Mouse (Mus musculus) neural tube, embryonic 13.5 days (tissue): ENCODE results near the gene Ano1. TPM values are rescaled to one million over a fixed set of nuclear protein-coding genes. Genes with fewer than 3 reads are reported as not detected.

ENCODE experiments used
- ATAC-seq: fragments of 200-750 bp; cut with Nextera tagmentation; 2 replicates; pipeline ENCODE4 v1.8.0; 2017; ENCODE audit warnings: low read depth, mild to moderate bottlenecking, moderate TSS enrichment, moderate library complexity
- H3K27ac ChIP-seq: fragments of 300-500 bp; sonication (generic); replicated peaks from 2 replicates; pipeline ENCODE4 v1.5.1; 2015; ENCODE audit warnings: moderate library complexity, mild to moderate bottlenecking, inconsistent platforms
- H3K27me3 ChIP-seq: fragments of 300-500 bp; sonication (generic); 2 replicates; pipeline ENCODE4 v1.6.1; 2015; ENCODE audit warnings: mild to moderate bottlenecking, inconsistent platforms
- H3K36me3 ChIP-seq: fragments of 300-500 bp; sonication (generic); 2 replicates; pipeline ENCODE4 v1.6.1; 2015; ENCODE audit warnings: mild to moderate bottlenecking, inconsistent platforms
- H3K4me1 ChIP-seq: fragments of 300-500 bp; sonication (generic); replicated peaks from 2 replicates; pipeline ENCODE4 v1.6.1; 2015; ENCODE audit warnings: inconsistent platforms
- H3K4me2 ChIP-seq: fragments of 300-500 bp; sonication (generic); 2 replicates; pipeline ENCODE4 v1.6.1; 2015; ENCODE audit warnings: inconsistent platforms, mild to moderate bottlenecking, moderate library complexity
- H3K4me3 ChIP-seq: fragments of 300-500 bp; sonication (generic); 2 replicates; pipeline ENCODE4 v1.5.1; 2015; ENCODE audit warnings: mild to moderate bottlenecking, inconsistent platforms
- H3K9ac ChIP-seq: fragments of 300-500 bp; sonication (generic); 2 replicates; pipeline ENCODE4 v1.6.1; 2015; ENCODE audit warnings: moderate library complexity, mild to moderate bottlenecking, inconsistent platforms
- H3K9me3 ChIP-seq: fragments of 300-500 bp; sonication (generic); 2 replicates; pipeline ENCODE4 v1.6.1; 2016; ENCODE audit warnings: inconsistent platforms
- WGBS: fragments of 180-500 bp; shearing (Covaris S2); methylation state at CpG from one replicate; pipeline ENCODE4 v1.1.7; 2015; 5-methylcytosine and 5-hydroxymethylcytosine counted together
- polyA plus RNA-seq: library from polyadenylated mRNA; unstranded; fragments of >200 nt; fragmentation: Nextera tagmentation; extraction: Ambion mirVana; gene quantifications from 2 replicates; pipeline ENCODE4 v1.2.1, GENCODE M21; 2015

Ano1 gene
- polyA plus RNA-seq, 1 experiment from 2014 or later: 3.8 TPM

- H3K4me2 ChIP-seq: no peak overlapping the region
- H3K36me3 ChIP-seq: no peaks in the 10 kb centered on the region
- no peak overlapping the region for H3K4me3 ChIP-seq
- ATAC-seq: no peak
- no peak overlapping the region for H3K27ac ChIP-seq
- H3K4me1 ChIP-seq: peaks cover 7% of the 10 kb centered on the region; the same call in 1 of the 2 replicates
- WGBS: 63% methylated on average over 22 of the region's 22 CpGs
- peaks cover 2% of the 10 kb centered on the region; the same call in 1 of the 2 replicates for H3K27me3 ChIP-seq
- no peak overlapping the region for H3K9ac ChIP-seq
- no peaks in the 10 kb centered on the region for H3K9me3 ChIP-seq
Measured at GRCm38 (mm10) chr7:144620721-144621681, 130.8 kb downstream of the Ano1 start.

- Histone ChIP-seq H3K27ac (no peak overlapping the region), H3K36me3 (no peaks in the 10 kb centered on the region), H3K4me3 (no peak overlapping the region), H3K9me3 (no peaks in the 10 kb centered on the region), H3K27me3 (no peaks in the 10 kb centered on the region), H3K4me1 (peaks cover 7% of the 10 kb centered on the region; the same call in 1 of the 2 replicates), H3K4me2 (no peak overlapping the region), H3K9ac (no peak overlapping the region)
- ATAC-seq: no peak
Measured at GRCm38 (mm10) chr7:144620315-144620714, 131.5 kb downstream of the Ano1 start.

- no peak overlapping the region for H3K27ac ChIP-seq
- H3K9me3 ChIP-seq: no peaks in the 10 kb centered on the region
- no peaks in the 10 kb centered on the region for H3K36me3 ChIP-seq
- no peak overlapping the region for H3K4me3 ChIP-seq
- H3K4me1 ChIP-seq: no peaks in the 10 kb centered on the region
- H3K4me2 ChIP-seq: no peak overlapping the region
- no peak overlapping the region for H3K9ac ChIP-seq
- no peak for ATAC-seq
- no peaks in the 10 kb centered on the region for H3K27me3 ChIP-seq
- WGBS: 78% methylated on average over 6 of the region's 6 CpGs
Measured at GRCm38 (mm10) chr7:144615343-144615742, 136.4 kb downstream of the Ano1 start.

DNA sequence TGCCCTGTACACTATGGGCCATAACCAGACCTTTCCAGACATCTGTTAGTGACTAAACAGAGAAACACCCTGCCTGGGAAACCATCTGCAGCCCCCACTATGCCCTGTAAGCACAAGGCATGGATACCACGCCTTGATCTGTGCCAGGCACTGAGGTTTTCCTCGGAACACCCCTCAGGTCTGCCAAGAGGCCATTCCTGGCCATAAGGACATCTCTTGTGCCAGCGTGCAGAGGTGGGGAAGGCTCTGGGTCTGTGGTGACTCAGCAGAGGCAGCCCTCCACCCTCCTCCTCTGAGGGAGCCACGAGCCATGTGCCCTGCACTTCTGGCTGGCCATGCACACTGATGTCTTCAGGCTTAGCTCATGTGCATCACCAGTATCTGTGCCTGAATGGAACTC lies 138.9 kb downstream of the Ano1 start:
- H3K36me3 ChIP-seq: no peaks in the 10 kb centered on the region
- no peaks in the 10 kb centered on the region for H3K4me1 ChIP-seq
- 80% methylated on average over 4 of the region's 4 CpGs for WGBS
- no peaks in the 10 kb centered on the region for H3K9me3 ChIP-seq
- H3K27ac ChIP-seq: no peak overlapping the region
- no peak overlapping the region for H3K4me3 ChIP-seq
- H3K4me2 ChIP-seq: no peak overlapping the region
- H3K27me3 ChIP-seq: no peaks in the 10 kb centered on the region
- H3K9ac ChIP-seq: no peak overlapping the region
- ATAC-seq: no peak

- no peaks in the 10 kb centered on the region for H3K36me3 ChIP-seq
- no peak overlapping the region for H3K9ac ChIP-seq
Measured at GRCm38 (mm10) chr7:144612351-144612750, 139.4 kb downstream of the Ano1 start.

GRCm38 (mm10) chr7:144611595-144611994 lies 140.2 kb downstream of the Ano1 start:
- Histone ChIP-seq H3K36me3 (no peaks in the 10 kb centered on the region), H3K4me1 (no peaks in the 10 kb centered on the region), H3K9me3 (no peaks in the 10 kb centered on the region), H3K27me3 (no peaks in the 10 kb centered on the region), H3K9ac (no peak overlapping the region), H3K27ac (no peak overlapping the region), H3K4me3 (no peak overlapping the region), H3K4me2 (no peak overlapping the region)
- 91% methylated on average over 16 of the region's 16 CpGs for WGBS
- no peak for ATAC-seq

More at GRCm38 (mm10) chr7:144612351-144612750, 139.4 kb downstream of the Ano1 start:
- Histone ChIP-seq H3K27me3 (no peaks in the 10 kb centered on the region), H3K9me3 (no peaks in the 10 kb centered on the region), H3K4me1 (no peaks in the 10 kb centered on the region), H3K27ac (no peak overlapping the region), H3K4me2 (no peak overlapping the region), H3K4me3 (no peak overlapping the region)
- WGBS: 85% methylated on average over 4 of the region's 4 CpGs
- no peak for ATAC-seq

DNA sequence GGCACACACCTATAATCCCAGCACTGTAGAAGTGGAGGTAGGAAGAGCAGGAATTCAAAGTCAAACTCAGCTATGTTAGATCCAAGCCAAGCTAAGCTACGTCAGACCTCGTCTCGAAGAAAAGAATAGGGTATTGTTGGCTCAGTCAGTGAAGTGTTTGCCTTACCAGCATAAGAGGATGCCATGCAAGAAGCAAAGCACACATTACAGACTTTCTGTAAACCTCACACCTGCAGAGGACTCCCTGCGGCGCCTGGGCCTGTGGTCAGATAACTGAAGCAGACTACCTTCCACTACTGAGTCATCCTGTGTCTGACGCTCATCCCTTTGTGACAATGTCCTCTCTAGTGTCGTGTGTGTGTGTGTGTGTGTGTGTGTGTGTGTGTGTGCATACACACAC lies 142.2 kb downstream of the Ano1 start:
- no peak overlapping the region for H3K4me3 ChIP-seq
- H3K9ac ChIP-seq: no peak overlapping the region
- H3K4me1 ChIP-seq: no peaks in the 10 kb centered on the region
- no peaks in the 10 kb centered on the region for H3K36me3 ChIP-seq
- no peak overlapping the region for H3K27ac ChIP-seq
- ATAC-seq: no peak
- H3K9me3 ChIP-seq: no peaks in the 10 kb centered on the region
- 90% methylated on average over 7 of the region's 7 CpGs for WGBS
- H3K27me3 ChIP-seq: no peaks in the 10 kb centered on the region
- no peak overlapping the region for H3K4me2 ChIP-seq

- no peak overlapping the region for H3K9ac ChIP-seq
Measured at GRCm38 (mm10) chr7:144607862-144608261, 143.9 kb downstream of the Ano1 start.

DNA sequence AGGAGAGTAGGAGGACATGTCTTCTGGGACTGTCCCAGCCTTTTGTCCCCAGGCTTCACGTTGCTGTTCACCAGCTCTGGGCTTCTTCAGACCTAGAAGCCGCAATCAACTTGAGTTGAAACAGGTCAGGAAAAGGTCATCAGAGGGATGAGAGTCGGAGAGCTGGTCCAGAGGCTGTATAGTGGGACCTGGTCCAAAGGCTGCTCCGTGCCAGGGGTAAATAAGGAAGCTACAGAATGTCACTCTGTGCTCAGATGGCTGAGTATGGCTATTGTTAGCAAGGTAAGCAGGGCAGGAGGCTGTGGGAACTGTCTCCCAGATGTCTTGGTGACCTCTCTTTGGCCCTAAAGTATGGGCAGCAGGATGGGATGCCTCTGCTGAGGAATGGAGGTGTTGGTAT lies 147.0 kb downstream of the Ano1 start:
- 72% methylated on average over 4 of the region's 4 CpGs for WGBS
- no peak overlapping the region for H3K9ac ChIP-seq
- no peaks in the 10 kb centered on the region for H3K36me3 ChIP-seq
- H3K4me2 ChIP-seq: no peak overlapping the region
- no peaks in the 10 kb centered on the region for H3K27me3 ChIP-seq
- no peaks in the 10 kb centered on the region for H3K9me3 ChIP-seq
- no peak overlapping the region for H3K4me3 ChIP-seq
- ATAC-seq: no peak
- no peak overlapping the region for H3K27ac ChIP-seq
- H3K4me1 ChIP-seq: 0 out of 2 replicates have a peak, but pooled peaks cover 7% of the 10 kb centered on the region

More at GRCm38 (mm10) chr7:144607862-144608261, 143.9 kb downstream of the Ano1 start:
- no peaks in the 10 kb centered on the region for H3K9me3 ChIP-seq
- no peak for ATAC-seq
- H3K4me1 ChIP-seq: no peaks in the 10 kb centered on the region
- no peak overlapping the region for H3K4me2 ChIP-seq
- 90% methylated on average over 15 of the region's 15 CpGs for WGBS
- no peak overlapping the region for H3K4me3 ChIP-seq
- H3K27me3 ChIP-seq: no peaks in the 10 kb centered on the region
- H3K27ac ChIP-seq: no peak overlapping the region
- no peaks in the 10 kb centered on the region for H3K36me3 ChIP-seq

DNA sequence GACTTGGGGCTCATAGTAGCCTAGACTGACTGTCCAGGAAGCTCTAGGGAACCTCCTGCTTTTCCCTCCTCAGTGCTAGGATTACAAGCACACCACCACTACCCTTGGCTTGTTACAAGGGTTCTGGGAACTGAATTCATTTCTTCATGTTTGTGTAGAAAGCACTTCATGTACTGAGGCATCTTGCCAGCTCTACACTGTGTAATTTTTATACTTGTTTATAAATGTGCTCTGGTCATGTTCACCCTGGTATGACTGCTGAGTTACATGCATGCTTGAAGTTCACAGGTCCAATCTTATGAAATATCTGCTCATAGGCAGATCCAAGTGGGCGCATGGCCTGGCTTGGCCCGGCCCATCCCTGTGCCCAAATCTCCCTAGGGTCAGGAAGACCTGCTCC lies 147.5 kb downstream of the Ano1 start:
- Histone ChIP-seq H3K4me1 (0 out of 2 replicates have a peak, but pooled peaks cover 7% of the 10 kb centered on the region), H3K4me2 (no peak overlapping the region), H3K9me3 (no peaks in the 10 kb centered on the region), H3K9ac (no peak overlapping the region), H3K4me3 (no peak overlapping the region), H3K27me3 (no peaks in the 10 kb centered on the region), H3K27ac (no peak overlapping the region), H3K36me3 (no peaks in the 10 kb centered on the region)
- 90% methylated on average over 2 of the region's 2 CpGs for WGBS
- no peak for ATAC-seq

- H3K9ac ChIP-seq: no peak overlapping the region
- no peak overlapping the region for H3K4me2 ChIP-seq
- WGBS: 17% methylated on average over 6 of the region's 6 CpGs
- no peaks in the 10 kb centered on the region for H3K27me3 ChIP-seq
- H3K9me3 ChIP-seq: no peaks in the 10 kb centered on the region
- 0 out of 2 replicates have a peak, but pooled peaks cover 7% of the 10 kb centered on the region for H3K4me1 ChIP-seq
- H3K27ac ChIP-seq: no peak overlapping the region
- ATAC-seq: no peak
- H3K36me3 ChIP-seq: no peaks in the 10 kb centered on the region
- no peak overlapping the region for H3K4me3 ChIP-seq
Measured at GRCm38 (mm10) chr7:144600333-144600900, 151.4 kb downstream of the Ano1 start.

- no peak for ATAC-seq
- H3K4me3 ChIP-seq: no peak overlapping the region
- WGBS: 86% methylated on average over 3 of the region's 3 CpGs
Measured at GRCm38 (mm10) chr7:144589508-144589907, 162.3 kb downstream of the Ano1 start.

More at GRCm38 (mm10) chr7:144589508-144589907, 162.3 kb downstream of the Ano1 start:
- H3K27ac ChIP-seq: no peak overlapping the region
- H3K4me1 ChIP-seq: no peaks in the 10 kb centered on the region
- no peaks in the 10 kb centered on the region for H3K9me3 ChIP-seq
- no peak overlapping the region for H3K4me2 ChIP-seq
- H3K9ac ChIP-seq: no peak overlapping the region
- H3K27me3 ChIP-seq: peaks cover 9% of the 10 kb centered on the region
- H3K36me3 ChIP-seq: no peaks in the 10 kb centered on the region
